Mouse (Mus musculus) kidney, postnatal 25 days (tissue): ENCODE measurements around the gene Gm38394.
A peak's percentile ranks its signal among the peaks of the same experiment; 100 is the strongest.

Source experiments
- DNase-seq, 2 experiments: peaks; one replicate each; pipeline ENCODE4 v3.0.0; 2021; ENCODE audit warnings: mixed read lengths in 2 of 2

Gene Gm38394

GRCm38 (mm10) chr1:133662941-133663340, 1.8 kb upstream of the Gm38394 start:
- DNase-seq: no peak

DNA sequence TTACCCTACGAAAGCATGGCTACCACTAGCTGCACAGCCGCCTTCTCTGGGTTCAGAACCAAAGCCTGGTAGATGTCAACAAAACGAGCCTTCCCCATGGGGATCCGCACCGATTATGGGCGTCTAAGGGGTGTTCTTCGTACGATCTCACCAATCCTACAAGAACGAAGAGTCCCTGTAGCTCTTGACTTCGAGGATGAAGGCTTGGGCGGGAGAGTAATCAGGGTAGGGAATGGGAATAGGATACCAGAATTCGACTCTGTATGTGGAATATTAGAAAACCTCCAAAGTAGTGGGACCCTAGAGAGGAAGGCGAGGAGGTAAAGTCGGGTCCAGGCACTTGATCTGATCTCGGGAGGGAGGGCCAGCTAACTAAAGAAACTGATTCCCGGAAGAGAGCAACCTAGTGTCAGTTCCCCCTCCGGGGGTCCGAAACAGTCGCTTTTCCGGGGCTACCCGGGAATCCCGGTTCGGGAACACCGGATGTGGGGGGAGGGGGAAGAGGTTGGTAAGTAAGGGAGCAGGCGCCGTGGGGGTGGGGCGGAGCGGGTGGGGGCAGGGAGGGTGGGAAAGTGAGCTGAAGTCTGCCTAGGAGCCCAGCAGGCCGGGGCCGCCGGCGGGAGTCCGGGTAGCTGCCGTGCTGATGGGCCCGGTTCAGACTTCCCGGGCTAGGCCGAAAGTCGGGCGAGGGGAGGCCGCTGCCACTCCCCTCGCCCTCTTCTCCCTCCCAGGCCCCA, 484 bp downstream of the Gm38394 start, which contains the start of gene Zbed6:
TSS of gene Zbed6 (minus strand) at position 420 of the 737 bp plus-strand sequence.
- DNase-seq: peak; percentile 86 to 89

DNA sequence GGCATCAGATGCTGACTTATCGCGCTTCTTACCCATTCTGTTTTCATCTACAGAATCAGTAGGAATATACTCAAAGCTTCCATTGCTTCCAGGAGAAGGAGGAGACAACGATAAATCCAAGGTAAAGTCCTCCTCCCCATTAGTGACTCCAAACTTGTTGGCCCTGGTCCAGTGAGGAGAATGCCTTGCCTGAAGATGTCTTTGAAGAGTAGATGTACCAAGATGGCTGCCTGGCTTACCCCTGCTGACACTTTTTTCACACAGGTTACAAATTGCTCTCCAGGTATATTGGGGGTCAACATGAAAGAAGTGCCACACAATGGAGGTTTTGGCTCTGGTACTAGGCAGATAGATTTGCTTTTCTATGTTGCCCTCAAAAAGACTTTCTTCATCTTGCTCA, 2.2 kb downstream of the Gm38394 start:
- DNase-seq: peak in 1 of 2 experiments; percentile 10

DNA sequence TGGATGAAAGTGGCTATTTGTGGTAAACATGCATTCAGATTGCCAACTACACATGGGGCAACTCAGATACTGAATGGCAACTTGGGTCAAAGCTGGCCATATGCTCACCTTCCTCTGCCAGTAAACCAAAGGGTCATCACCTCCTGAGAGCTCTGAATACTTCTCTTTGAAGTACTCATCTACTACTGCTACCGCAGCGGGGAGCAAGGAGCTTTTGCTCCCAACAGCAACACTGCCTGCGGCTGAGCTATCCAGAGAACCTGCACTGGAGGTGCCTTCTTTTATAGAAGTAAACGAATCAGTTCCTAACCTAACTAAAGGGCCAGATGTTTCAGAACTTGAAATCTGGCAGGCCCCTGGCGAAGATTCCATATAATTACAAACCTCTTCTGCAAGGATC, 4.3 kb downstream of the Gm38394 start:
- DNase-seq: no peak

GRCm38 (mm10) chr1:133653033-133653432, 8.1 kb downstream of the Gm38394 start:
- DNase-seq: no peak

- no peak for DNase-seq
Observed at GRCm38 (mm10) chr1:133650288-133651055, 10.6 kb downstream of the Gm38394 start.

DNA sequence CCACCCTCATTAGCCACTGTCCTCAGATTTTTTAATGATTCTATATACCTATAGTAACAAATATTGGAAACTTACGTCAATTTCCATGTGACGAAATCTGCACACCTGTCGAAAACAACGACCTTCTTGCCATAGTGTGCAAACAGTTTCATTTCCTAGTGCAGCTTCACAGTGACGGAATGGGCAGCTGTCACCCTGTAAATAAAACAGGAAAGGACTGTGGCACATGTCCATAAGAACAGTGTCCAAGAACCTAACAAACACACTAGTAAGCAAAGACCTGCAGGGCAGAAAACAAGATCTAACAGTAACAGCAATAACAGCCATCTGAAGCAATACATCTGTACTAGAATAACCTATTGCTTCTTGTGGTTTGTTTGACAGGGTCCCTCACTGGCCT, 15.5 kb downstream of the Gm38394 start:
- no peak for DNase-seq

DNA sequence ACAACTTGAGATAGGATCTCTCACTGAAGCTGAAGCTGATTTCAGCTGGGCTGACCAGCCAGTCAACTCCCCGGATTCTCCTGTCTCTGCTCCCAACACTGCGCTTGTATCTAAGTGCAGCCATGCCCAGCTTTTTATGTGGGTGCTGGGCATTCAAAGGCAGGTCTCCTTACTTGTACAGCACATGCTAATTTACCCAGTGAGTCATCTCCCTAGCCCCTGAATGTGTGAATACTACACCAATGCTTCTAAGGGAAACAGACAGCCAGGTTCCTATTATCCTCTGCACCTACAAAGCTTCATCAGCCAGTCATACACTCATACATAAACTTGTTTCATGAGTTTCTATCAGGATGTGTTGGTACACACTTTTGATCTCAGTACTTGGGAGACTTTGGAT, 20.0 kb downstream of the Gm38394 start:
- no peak for DNase-seq

DNA sequence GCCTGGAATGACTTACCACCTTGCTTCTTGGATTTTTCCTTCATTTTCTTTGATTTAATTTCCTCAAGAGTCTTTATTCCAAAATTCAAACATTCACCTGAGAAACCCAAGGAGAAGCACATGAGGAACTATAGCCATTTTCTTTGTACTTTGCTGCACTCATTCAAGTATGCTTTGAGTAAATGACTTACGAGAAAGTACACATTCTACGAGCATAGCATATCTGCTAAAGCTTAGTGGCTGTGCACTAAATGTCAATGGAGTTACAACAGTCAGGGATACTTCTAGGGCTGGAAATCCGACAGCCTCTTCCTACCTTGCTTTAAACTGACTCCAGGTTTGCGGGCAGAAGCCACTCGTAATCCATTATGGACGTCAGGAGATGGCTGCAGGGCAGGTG, 22.6 kb downstream of the Gm38394 start:
- DNase-seq: no peak

DNA sequence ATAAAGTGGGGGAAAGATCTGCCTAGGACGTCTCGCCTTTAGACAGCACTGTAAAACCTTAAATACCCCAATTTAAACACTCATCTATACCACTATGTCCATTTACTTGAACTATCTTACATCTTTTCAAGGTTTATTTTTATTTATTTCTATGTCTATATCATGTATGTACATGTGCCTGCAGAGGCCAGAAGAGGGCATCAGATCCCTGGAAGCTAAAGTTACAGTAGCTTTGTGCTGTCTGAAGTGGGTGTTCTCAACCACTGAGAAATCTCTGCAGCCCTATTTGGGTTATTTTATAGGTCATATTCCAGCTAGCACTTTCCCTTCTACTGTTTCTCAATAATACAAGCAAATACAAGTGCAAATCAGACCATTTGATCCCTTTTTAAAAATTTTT, 28.9 kb downstream of the Gm38394 start:
- no peak for DNase-seq

DNA sequence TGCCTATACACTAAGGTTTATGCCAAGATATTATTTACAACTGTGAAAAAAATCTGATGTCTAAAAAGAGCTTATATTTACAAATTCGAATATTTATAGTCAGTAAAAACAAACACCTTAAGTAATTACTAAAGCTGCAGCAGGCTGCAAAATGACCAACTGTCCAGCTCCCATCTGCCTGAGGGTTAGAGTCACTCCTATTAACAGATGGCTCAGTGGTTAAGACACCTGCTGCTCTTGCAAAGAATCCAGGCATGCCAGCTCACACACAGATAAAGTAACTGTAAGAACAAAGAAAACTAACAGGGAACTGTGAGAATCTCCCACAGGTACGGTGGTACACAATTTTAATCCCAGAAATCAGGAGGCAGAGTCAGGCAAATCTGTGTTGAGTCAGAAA, 36.1 kb downstream of the Gm38394 start:
- no peak for DNase-seq

- no peak for DNase-seq
Observed at GRCm38 (mm10) chr1:133618311-133618710, 42.8 kb downstream of the Gm38394 start.

DNA sequence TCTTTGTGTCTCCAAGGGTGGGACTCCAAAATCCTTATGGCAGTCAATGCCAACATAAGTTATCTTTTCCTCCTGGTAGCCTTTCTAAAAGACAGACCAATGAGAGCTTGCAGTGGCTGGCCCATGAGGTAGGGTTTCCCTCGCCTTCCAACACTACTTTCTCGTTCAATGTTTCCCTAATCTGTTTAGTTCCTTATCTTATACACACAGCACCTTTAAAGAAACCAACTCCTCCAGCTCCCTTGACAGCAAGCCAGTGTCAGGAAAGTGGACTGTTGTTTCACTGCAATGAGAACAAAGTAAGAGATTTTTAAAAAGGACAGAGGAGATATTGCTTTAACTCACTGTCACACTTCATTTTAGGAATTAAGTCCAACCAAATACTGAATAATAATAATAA, 43.2 kb downstream of the Gm38394 start:
- no peak for DNase-seq

DNA sequence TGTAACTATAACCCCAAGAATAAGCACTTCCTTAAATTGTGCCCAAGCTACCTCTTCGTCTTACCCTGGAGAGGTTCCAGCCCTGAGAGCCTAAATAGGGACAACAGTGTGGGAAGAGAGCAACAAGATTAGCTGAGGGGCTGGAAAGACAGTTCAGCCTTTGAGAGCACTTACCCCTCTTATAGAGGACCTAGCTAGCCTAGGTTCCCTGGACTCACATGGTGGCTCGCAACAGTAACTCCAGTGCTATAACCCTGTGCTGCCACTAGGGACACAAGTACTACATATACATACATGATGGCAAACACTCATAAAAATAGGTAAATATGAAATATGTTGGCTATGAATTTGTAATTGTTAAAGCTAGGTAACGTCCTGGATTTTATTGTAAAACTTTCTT, 47.3 kb downstream of the Gm38394 start:
- DNase-seq: no peak

DNA sequence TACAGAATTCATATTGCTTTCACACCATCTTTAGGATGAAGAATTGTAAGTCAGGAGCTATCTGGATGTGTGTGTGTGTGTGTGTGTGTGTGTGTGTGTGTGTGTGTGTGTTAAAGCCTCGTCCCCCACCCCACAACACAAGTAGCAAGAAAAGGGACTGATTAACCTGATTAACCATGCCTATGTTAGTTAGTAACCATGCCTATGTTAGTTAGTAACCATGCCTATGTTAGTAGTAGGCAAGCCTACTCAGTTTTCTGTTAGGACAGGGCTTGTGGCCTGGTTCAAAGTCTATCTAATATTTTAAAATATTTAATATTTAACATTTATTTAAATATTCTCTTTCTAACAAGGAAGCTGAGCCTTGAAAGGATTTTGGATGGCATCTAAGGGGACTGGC, 49.7 kb downstream of the Gm38394 start:
- DNase-seq: no peak

DNA sequence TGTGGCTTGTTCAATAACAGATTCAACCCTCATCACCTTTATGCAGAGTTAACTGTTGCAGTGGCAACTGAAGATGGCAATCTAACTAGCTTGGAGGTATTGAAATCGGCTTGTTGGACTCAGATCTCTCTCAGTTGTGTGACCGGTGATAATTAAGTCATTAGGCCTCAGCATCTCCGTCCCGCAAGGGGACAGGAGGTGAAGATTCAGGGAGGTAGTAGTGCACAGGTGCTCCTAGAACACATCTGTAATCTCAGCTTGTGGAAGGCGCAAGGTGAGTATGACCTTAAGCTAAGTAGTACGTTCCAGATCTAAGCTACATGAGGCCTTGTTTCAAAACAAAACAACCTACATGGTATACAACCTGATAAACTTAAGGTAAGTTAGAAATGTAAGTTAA, 50.5 kb downstream of the Gm38394 start:
- DNase-seq: no peak

DNA sequence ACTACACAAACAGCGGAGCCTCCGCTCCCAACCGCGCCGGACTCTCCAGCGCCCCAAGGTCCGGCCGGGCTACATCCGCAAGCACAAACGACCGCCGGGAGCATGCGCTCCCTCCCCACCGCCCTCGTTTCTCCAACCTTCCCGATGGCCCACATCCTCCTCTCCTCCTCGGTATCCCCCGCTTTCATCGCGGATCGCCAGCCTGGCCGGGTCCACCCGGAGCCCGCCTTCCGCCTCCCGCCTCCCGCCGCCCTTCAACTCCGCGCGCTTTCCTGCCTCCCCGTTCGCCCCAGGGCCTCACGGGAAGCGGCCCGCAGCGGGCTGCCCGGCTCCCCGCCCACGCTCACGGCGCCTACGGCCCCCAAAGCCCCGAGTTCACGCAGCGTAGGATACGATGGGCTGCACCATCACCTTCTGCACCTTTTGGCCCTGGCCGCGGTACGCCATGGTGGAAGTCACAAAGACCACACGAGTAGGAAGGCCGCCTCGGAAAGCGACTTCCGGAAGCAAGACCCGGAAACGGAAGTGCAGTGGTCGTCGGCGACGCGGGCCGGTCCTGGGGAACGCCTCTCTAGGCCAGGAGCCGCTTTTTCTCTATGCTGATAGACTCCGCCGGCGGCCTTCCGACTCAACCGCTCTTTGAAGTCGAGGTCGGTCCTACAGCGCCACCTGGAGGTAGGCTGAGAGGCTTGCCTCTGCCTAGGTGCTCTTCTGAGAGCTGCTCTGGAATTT, 51.2 kb downstream of the Gm38394 start, which contains the start of gene Snrpe:
TSS of gene Snrpe (minus strand) at position 521 of the 732 bp plus-strand sequence.
- peak; percentile 97 to 98 for DNase-seq

- DNase-seq: no peak
Observed at GRCm38 (mm10) chr1:133603174-133603573, 57.9 kb downstream of the Gm38394 start.

DNA sequence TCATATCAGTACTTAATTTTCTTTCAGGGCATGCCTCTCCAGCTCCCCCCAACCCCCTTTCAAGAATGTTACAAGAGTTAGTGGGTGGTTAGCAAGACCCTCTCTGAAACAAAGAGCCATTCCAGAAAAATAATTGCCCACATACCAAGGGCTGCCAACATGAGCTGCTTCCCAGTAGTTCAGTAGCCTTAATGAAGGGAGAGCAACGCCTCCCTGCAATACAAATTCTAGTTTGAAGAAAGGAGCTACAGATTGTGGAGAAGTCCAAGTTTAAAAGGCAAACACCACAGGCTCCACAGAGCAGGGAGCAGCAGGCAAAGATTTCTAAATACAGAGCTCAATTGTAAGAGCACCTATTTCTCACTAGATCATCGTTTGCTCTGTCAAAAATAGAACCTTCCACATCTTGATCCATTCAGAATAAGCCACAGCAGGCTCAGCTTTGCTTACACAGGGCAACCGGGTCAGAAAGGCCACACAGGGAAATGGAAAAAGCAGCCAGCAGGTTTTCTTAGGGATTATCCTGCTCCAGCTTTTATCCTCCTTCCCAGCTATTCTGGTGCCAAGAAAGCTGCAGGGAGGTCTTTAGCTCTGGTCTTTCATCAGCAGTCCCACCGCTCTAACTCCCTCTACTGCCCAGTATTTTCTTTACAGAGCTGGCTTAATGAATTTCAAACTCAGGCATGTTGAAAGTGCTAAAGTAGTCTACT, 64.7 kb downstream of the Gm38394 start:
- peak in 1 of 2 experiments; percentile 14 for DNase-seq

DNA sequence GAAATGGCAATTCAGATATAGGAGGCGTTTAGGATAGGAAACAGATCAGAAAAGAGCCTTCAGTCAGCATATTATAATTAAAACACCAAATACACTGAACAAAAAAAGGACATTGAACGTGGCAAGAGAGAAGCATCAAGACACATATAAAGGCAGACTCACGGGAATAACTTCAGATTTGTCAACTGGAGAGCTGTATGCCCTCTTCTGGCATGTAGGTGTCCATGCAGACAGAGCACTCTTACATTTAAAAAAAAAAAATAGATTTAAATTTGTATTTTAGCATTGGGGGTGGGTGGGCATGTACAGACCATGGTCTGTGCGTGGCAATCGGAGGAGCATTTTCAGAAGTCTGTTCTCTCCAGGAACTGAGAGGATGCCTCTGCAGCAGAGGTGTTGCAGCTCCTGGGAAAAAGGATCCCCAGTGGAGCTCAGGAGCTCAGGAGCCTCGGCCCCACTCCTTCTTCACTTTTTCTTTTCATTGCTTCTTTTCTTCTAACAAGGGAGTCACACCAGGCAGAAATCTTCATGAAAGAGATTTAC, 75.1 kb downstream of the Gm38394 start:
- no peak for DNase-seq

GRCm38 (mm10) chr1:133571293-133571692, 89.8 kb downstream of the Gm38394 start:
- DNase-seq: no peak
